Mouse (Mus musculus) liver, embryonic 13.5 days (tissue): ENCODE measurements at regions not wholly inside any gene's neighbourhood (a gene's known extent, or its start where the extent isn't known, plus 50 kb on each side); places are given as distances from the start of the nearest gene placed in this dataset.

Experiments
- ATAC-seq: fragments of 200-750 bp; cut with Nextera tagmentation; 2 replicates; pipeline ENCODE4 v1.8.0; 2017; ENCODE audit warnings: low read depth, mild to moderate bottlenecking, moderate number of reproducible peaks, moderate library complexity
- DNase-seq: peaks from one replicate; pipeline ENCODE4 v3.0.0; 2022
- H3K27ac ChIP-seq: fragments of 300-500 bp; sonication (generic); 2 replicates; pipeline ENCODE4 v1.5.1; 2015; ENCODE audit warnings: moderate library complexity, mild to moderate bottlenecking, inconsistent platforms
- H3K27me3 ChIP-seq: fragments of 300-500 bp; sonication (generic); 2 replicates; pipeline ENCODE4 v1.6.1; 2015; ENCODE audit warnings: mild to moderate bottlenecking, inconsistent platforms
- H3K36me3 ChIP-seq: fragments of 300-500 bp; sonication (generic); 2 replicates; pipeline ENCODE4 v1.6.1; 2015; ENCODE audit warnings: mild to moderate bottlenecking, inconsistent platforms
- H3K4me1 ChIP-seq: fragments of 300-500 bp; sonication (generic); replicated peaks from 2 replicates; pipeline ENCODE4 v1.6.1; 2015; ENCODE audit warnings: inconsistent platforms
- H3K4me2 ChIP-seq: fragments of 300-500 bp; sonication (generic); 2 replicates; pipeline ENCODE4 v1.6.1; 2015; ENCODE audit warnings: inconsistent platforms, mild to moderate bottlenecking, moderate library complexity
- H3K4me3 ChIP-seq: fragments of 300-500 bp; sonication (generic); replicated peaks from 2 replicates; pipeline ENCODE4 v1.5.1; 2015; ENCODE audit warnings: mild to moderate bottlenecking, inconsistent platforms
- H3K9ac ChIP-seq: fragments of 300-500 bp; sonication (generic); 2 replicates; pipeline ENCODE4 v1.6.1; 2015; ENCODE audit warnings: mild to moderate bottlenecking, inconsistent platforms
- H3K9me3 ChIP-seq: fragments of 300-500 bp; sonication (generic); replicated peaks from 2 replicates; pipeline ENCODE4 v1.6.1; 2016; ENCODE audit warnings: inconsistent platforms
- WGBS: fragments of 180-500 bp; shearing (Covaris S2); methylation state at CpG from one replicate; pipeline ENCODE4 v1.1.7; 2015; ENCODE audit not compliant: insufficient replicate concordance; 5-methylcytosine and 5-hydroxymethylcytosine counted together

DNA sequence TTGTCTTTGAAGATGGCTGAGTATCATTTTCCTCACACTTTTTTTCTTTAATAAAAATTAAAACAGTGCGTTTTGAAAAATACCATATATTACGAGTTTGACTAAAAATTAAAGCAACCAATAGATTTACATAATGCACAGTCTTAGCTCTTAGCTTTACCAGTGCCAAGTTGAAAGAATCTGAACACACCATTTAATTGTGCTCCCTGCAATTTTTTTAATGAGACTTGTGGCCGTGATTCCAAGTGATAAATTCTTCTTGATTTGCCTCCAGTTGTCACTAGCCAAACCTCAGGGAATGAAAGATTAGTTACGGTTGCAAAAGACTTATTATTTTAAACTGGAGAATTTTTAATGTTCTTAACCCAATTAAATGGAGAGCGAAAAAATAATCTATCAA lies 127.5 kb upstream of the Rnf219 start:
- Histone ChIP-seq H3K27me3 (no peaks in the 10 kb centered on the region), H3K27ac (no peak overlapping the region), H3K4me2 (no peak overlapping the region), H3K9ac (no peak overlapping the region), H3K36me3 (no peaks in the 10 kb centered on the region), H3K4me1 (no peaks in the 10 kb centered on the region), H3K9me3 (no peaks in the 10 kb centered on the region), H3K4me3 (no peak overlapping the region)
- ATAC-seq (no peak), DNase-seq (no peak)
- WGBS: 70% methylated on average over 5 of the region's 5 CpGs

GRCm38 (mm10) chr14:104644626-104645025 lies 122.2 kb upstream of the Rnf219 start:
- DNase-seq (no peak), ATAC-seq (no peak)
- no peaks in the 10 kb centered on the region for H3K9me3 ChIP-seq
- no peak overlapping the region for H3K4me3 ChIP-seq
- WGBS: 73% methylated on average over 4 of the region's 4 CpGs
- no peaks in the 10 kb centered on the region for H3K36me3 ChIP-seq
- no peak overlapping the region for H3K4me2 ChIP-seq
- H3K27ac ChIP-seq: no peak overlapping the region
- no peaks in the 10 kb centered on the region for H3K4me1 ChIP-seq
- no peaks in the 10 kb centered on the region for H3K27me3 ChIP-seq
- H3K9ac ChIP-seq: no peak overlapping the region

DNA sequence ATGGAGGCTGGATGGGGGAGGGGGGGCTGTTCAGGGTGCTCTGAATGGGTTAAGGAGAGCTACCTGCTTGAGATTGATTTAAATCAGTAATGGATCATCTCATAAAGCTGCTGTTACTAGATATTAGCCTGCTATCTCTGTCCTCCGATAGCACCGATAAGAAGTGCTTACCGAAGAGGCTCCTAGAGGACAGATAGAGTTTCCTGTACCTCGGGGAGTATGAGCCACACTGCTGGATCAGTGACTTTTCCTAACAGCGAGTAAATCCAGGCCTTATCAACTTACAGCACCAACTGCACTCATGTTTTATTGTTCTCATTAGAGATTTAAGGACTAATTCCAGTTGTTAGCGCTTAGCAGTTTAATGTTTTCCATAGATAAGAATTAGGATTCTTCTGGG lies 120.3 kb upstream of the Rnf219 start:
- Histone ChIP-seq H3K4me2 (no peak overlapping the region), H3K9me3 (no peaks in the 10 kb centered on the region), H3K27me3 (no peaks in the 10 kb centered on the region), H3K27ac (no peak overlapping the region), H3K4me1 (no peaks in the 10 kb centered on the region), H3K9ac (no peak overlapping the region), H3K36me3 (no peaks in the 10 kb centered on the region), H3K4me3 (no peak overlapping the region)
- no peak for DNase-seq
- no peak for ATAC-seq
- WGBS: 49% methylated on average over 6 of the region's 6 CpGs

GRCm38 (mm10) chr14:104639300-104639699 lies 116.9 kb upstream of the Rnf219 start:
- no peaks in the 10 kb centered on the region for H3K9me3 ChIP-seq
- no peak overlapping the region for H3K4me2 ChIP-seq
- no peak for DNase-seq
- no peaks in the 10 kb centered on the region for H3K4me1 ChIP-seq
- H3K27ac ChIP-seq: no peak overlapping the region
- no peaks in the 10 kb centered on the region for H3K36me3 ChIP-seq
- no peak for ATAC-seq
- H3K27me3 ChIP-seq: no peaks in the 10 kb centered on the region
- 63% methylated on average over 7 of the region's 7 CpGs for WGBS
- no peak overlapping the region for H3K4me3 ChIP-seq
- H3K9ac ChIP-seq: no peak overlapping the region

DNA sequence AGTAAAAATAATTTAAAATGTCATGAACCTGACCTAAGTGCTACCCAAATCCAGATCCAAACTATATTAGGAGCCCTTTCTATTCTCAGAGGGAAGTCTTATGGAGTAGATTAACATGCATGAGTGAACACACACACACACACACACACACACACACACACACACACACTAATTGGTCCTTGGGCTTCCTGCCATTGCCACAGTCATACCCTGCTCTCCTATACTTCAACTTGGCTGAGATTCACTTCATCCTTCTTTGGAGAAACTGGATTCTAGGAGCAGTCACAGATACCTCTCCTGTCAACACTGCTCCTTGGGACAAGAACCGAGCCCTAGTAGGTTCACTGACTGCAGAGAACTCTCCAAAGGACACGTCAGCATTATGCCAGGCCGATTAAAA lies 89.0 kb upstream of the Rnf219 start:
- no peak for ATAC-seq
- 55% methylated on average over 3 of the region's 3 CpGs for WGBS
- no peak overlapping the region for H3K27ac ChIP-seq
- no peaks in the 10 kb centered on the region for H3K4me1 ChIP-seq
- H3K9me3 ChIP-seq: 0 out of 2 replicates have a peak, but pooled peaks cover 4% of the 10 kb centered on the region
- no peaks in the 10 kb centered on the region for H3K27me3 ChIP-seq
- no peak overlapping the region for H3K4me2 ChIP-seq
- H3K36me3 ChIP-seq: no peaks in the 10 kb centered on the region
- DNase-seq: no peak
- no peak overlapping the region for H3K9ac ChIP-seq
- no peak overlapping the region for H3K4me3 ChIP-seq

DNA sequence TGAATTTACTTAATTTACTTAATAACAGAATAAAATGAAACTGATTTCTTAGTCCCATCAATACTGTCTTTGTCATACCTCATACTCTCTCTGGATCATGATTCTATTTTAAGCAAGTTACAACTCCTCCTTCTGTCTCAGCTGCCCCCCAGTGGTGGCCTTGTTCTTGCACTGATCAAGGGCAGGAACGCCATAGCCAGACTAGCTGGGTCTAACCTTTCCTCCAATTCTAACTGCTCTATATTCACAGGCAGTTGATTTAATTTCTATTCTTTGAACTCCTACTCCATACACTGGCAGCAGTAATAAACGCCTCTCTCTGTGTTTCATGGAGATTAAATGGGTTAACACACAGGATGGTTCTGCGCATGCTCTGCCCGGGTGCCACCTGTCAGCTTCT lies 87.9 kb upstream of the Rnf219 start:
- no peaks in the 10 kb centered on the region for H3K36me3 ChIP-seq
- H3K4me3 ChIP-seq: no peak overlapping the region
- no peak for DNase-seq
- ATAC-seq: no peak
- no peak overlapping the region for H3K4me2 ChIP-seq
- H3K9me3 ChIP-seq: 0 out of 2 replicates have a peak, but pooled peaks cover 4% of the 10 kb centered on the region
- WGBS: 64% methylated on average over 4 of the region's 4 CpGs
- no peak overlapping the region for H3K27ac ChIP-seq
- H3K4me1 ChIP-seq: no peaks in the 10 kb centered on the region
- H3K27me3 ChIP-seq: no peaks in the 10 kb centered on the region
- no peak overlapping the region for H3K9ac ChIP-seq

DNA sequence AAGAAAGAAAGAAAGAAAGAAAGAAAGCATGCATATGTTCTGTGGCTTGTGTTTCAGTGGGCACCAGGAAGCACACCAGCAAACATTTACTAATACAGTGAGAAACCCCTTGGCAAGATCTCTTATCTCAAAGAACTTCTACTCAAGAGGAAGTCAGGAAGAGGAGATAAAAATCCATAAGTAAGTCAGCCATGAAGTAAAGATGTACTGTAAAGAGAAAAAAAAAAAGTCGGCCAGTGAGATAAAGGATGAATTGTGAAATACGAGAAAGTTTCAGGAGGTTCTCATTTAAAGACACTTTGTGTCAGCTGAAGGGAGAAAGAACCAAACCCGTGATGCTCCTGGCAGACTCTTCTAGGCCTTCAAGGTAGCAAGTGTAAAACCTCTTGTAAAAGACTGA lies 72.4 kb upstream of the Rnf219 start:
- H3K4me2 ChIP-seq: no peak overlapping the region
- ATAC-seq: no peak
- H3K36me3 ChIP-seq: no peaks in the 10 kb centered on the region
- peaks cover 7% of the 10 kb centered on the region; the same call in 1 of the 2 replicates for H3K9me3 ChIP-seq
- H3K4me1 ChIP-seq: no peaks in the 10 kb centered on the region
- WGBS: 28% methylated on average over 3 of the region's 3 CpGs
- H3K27me3 ChIP-seq: no peaks in the 10 kb centered on the region
- H3K27ac ChIP-seq: no peak overlapping the region
- no peak overlapping the region for H3K9ac ChIP-seq
- DNase-seq: no peak
- no peak overlapping the region for H3K4me3 ChIP-seq
